Mouse (Mus musculus) spleen, postnatal 36 days (tissue): ENCODE measurements around the gene Rora.

ENCODE experiments used
- DNase-seq, 2 experiments: peaks; one replicate each; pipeline ENCODE4 v3.0.0; 2022; ENCODE audit warnings: low spot score in 2 of 2, mixed read lengths in 1 of 2

Gene Rora

DNA sequence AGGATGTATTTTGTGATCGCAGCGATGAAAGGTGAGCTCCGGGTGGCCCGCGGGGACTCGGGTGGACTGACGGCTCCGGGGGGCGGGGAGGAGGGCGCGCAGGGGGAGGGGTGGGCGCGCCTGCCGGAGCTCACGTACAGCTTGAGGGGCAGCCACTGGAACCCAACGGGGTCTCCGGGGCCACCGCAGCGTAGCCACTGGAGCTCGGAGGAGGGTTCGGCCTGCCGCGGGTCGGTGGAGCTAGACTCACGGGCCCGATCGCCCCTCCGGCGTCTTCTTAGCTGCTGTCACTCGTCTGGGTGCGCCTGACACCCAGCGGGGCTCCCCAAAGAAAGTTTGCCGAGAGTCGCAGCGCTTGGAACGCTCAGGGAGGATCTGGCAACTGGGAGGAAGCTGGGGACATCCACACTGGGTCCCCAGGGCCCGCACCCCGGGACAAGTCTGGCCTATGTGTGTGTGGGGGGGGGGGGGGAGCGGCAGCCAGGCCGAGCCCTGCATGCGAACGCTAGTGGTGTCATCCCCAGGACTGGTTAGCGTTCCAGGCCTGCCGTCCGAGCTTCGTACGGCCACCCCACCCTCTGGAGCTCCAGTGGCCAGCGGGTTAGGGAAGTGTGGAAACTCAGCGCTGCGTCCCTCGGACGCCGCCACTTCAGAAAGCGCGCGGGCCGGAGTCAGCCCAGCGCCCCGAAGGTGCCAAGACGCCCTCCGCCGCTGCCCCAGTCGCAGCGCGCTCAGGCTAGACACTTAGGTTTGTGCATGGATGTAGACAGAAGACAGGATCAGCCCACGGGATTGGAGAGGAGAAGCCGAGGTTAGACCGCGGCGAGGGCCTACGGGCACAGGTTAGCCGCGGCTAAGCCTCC, 636.7 kb downstream of the Rora start:
- DNase-seq = no peak

DNA sequence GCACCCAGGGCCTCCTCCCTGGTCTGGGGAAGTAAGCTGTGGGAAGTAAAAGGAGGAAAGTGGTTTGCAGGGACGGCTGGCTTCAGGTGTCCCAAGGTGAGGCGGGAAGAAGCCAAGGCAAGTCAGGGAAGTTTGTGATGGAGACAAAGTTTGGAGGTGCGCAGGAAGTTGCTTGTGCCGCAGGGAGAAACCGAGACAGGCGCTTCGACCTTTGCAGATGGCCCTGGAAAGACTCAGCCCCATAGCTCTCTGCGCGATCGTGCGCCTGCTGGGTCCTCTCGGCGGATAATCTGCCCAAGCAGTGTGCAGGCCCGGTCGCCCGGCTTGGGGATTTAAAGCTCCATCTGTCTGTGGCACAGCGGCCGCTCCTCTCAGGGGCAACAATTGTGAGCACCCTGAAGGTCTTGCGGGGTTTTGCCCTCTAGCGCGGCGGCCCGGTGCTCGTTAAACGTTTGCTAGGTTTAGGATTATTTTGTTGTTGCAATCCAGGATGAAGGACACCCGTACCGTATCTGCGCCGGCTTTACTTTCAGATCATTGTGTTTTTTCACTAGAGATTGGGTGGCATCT, 637.4 kb downstream of the Rora start:
- no peak for DNase-seq

DNA sequence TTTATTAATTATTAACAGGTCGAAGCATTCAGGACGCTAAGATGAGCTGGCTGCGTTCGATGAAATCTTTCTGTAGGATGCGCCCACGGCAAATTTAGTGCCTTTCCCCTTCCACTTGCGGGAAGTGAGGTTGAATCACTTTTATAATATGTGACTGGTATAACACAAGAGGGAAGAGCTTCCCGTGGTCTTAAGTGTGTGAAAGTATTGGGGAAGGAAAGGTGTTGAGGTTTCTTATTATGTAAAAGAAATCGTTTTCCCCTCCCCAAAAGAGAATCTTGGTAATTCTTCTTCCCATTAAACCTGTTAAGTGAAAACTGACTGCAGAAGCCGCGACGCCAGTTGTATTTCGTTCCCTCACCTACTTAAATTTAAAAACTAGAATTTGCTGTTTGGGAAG, 637.9 kb downstream of the Rora start:
- no peak for DNase-seq

DNA sequence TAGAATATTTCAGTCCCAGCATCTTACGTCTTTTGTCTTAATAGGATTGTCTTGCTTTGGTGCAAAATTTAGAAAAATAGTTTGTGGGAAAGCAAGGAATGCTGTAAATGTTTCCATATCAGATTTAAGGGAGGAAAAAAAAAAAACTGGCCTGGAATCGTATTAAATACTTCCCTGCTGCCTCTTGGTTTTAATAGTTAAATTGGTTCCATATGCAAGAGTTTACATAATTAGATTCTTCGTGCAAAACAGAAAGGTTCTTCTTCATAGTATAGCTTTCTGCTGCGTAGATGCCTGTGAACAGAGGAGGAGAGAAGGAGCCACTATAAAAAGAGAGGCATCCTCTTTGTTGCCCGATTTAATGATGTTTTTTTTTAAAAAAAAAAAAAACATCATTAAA, 638.8 kb downstream of the Rora start:
- no peak for DNase-seq

DNA sequence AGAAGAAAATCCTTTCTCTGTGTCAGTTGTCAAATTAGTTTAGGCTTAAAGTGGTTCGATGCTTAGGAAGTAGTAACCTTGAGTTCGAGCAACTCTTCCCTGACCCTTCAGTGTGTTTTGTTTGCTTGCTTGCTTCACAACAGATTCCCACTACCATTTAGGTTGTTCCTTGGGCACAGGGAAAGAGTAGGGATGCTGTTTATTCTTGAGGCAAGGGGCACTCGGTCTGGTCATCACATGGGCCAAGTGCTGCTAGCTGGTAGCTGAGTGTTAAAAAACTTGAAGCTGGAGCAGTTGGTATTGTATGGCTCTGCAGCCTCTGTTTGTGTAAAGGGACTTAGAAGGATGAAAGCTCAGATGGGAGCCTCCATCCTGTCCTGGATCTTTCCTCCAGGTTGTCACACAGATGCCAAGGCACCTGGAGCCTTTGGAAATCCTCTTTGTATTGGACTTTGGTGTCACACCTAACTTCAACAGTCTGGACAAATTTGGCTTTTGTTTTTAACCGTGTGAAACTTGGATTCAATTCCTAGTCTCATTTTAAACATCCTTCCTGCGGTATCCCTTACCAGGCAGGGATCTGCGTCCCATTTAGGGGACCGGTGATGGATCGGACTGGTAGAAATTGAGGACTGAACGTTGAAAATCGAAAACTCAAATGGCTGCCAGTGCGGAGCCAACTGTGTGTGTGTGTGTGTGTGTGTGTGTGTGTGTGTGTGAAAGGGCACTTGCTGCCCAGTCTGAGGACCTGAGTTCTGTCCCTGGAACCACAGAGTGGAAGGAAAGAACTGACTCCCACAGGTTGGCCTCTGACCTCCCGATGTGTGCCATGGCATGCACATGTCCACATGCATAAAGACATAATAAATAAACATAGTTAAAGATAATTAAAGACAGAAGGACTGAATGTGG, 639.4 kb downstream of the Rora start:
- no peak for DNase-seq

DNA sequence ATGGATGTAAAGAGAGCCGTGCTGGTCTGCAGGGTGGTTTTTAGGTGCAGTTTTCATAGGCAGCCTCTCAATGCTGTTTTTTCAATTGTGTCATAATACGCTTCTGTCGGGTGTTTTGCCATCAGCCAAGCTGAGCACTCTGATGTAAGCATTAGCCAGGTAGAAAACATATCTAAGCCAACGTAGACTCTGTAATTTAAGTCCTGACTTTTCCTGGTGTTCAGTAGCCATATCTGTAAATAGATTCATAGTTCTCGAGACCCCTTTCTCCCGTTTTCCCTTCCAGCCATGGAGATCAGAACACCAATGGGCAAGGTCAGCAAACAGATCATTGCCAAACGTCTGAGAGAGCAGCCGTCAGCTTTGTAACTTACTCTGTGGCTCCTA, 640.1 kb downstream of the Rora start:
- no peak for DNase-seq

DNA sequence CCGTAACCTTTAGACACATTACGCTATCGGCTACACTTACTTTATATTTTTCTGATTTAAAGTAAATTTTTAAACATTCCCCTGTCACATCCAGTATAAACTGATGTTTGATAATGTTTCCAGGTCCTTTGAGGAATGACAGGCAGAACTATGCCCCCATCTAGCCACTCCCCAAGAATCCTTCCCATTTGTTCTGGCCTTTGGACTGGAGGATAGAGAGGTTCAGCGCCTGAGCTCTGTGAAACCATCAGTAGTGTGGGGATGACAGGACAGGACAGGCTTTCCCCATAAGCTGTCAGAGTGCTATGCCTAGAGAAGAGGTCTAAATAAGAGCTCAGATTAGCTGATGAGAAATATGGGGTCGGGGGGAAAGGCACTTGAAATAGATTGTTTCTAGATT, 640.8 kb downstream of the Rora start:
- DNase-seq = no peak

DNA sequence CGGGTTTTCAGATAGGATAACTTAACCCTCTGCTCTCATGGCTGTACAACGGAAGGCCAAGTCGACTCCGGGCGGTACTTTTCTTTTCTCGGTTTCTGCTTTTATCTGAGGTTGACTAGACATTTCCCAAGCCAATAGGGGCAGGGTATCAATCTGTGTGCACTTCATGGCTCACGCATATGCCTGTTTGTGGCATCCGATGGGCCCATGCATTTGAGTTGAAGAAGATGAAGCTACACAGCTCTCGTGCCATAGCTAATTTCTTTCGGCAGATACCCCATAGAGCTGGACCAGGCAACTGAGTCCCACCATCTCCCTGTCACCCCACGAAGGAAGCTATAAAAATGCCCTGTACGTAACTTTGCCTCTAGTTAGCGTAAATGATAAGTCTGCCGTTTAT, 641.3 kb downstream of the Rora start:
- no peak for DNase-seq

DNA sequence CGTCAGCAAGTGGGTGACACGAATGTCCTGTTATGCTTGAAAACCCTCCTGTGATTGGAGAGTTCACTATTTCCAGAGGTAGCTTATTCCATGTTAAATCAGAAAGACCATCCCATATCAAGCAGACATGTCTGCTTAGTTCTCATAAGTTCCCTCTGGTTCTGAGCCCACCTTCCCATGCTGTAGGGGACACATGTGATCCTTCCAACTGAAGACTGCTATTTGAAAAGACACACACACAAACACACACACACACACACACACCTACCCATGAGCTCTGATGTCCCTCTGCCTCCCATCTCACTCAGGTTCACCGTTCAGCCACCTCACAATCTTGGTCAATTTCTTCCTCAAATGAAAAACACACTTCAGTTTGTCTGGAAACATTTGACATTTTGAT, 642.2 kb downstream of the Rora start:
- no peak for DNase-seq

DNA sequence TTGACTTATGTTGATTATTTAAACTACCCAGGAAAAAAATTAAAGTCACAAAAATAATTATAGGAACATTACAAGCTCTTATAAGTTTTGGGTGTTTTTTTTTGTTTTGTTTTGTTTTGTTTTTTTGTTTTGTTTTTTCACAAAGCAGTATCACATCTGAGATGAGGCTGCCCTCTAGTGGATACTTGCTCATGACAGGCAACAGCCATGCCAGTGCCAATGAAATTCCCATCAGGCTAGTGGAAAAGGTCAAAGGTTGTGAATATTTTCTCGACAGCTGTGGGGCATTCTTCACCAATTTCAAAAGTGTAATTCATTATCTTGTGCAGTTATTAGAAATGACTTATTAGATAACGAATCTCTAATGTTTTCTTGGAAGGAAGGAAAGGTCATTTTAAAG, 642.8 kb downstream of the Rora start:
- DNase-seq = no peak

DNA sequence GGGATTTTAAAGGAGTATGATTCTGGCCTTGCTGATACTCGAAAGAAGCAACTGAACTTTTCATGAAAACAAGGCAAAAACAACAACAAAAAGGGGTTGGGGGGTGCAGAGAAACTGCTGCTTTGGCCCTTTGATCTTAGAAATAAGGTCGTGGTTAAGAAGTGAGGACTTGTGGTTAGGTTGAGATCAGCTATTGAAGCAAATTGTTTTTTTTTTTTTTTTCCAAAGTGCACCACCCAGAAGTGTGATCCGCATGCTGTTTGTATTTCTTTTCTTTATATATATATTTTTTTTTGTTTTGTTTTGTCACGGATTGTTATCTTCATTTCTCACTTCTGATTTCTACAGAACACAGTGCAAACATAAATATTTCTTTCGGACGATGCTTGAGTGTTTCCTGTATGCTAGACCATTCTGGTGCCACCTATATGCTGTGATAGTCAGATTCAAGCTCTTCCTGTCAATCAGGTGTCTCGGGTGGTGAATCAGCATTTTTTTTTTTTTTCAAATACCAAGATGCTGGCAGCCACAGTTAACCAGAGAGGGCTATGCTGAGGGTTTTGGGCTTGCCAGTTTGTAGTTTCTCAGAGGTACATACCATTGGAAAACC, 644.3 kb downstream of the Rora start:
- no peak for DNase-seq

DNA sequence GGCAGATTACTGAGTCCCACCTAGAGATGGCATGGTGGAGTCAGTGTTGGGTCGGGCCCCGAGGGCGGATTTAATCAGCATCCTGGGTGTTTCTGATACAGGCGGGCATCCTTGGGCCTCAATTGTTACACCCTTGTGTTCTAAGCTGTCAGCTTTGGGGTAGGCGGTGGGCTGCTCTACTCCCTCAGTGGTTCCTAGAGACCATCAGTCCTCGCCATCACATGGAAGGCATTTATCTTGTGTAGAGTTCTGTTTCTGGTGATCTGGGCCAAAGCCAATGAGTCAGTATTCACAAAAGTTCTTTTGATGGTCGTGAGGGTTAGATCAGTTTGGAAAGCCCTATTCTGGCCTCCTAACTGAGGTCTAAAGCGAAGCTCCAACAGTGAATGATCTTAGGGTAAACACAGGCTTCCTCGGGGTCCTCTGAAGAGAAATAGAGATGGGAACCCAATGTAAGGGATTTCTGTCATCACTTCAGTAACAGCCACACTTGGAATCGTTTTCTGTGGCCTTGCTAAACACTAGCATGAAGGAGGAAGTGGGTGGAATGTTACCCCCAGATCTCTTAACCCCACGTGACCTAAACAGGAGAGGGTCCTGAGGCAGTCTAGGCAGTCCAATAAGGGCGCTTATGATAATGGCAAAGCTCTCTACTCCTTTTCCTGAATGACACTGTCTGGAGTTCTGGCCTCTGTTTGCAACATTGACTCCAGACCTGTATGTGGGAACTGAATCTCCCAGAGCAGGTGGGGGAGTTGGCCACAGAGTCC, 645.2 kb downstream of the Rora start:
- DNase-seq = no peak

DNA sequence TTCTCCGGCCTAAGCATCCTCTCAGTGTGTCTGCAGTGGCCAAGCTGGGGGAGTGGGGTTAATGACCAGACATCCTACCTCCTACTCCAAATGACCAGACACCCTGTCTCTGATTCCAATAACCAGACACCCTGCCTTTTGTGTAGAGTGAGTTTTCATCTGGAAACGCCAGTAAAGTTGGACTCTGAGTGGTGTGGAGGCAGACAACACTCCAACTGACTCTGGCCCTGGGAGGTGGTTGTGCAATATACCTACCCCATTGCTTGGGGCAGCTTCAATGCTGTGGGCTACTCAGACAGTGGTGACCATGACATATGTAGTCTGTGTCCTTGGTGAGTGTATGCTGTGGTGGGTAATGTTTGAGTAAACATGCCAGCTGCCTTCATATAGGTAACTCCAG, 645.9 kb downstream of the Rora start:
- no peak for DNase-seq

DNA sequence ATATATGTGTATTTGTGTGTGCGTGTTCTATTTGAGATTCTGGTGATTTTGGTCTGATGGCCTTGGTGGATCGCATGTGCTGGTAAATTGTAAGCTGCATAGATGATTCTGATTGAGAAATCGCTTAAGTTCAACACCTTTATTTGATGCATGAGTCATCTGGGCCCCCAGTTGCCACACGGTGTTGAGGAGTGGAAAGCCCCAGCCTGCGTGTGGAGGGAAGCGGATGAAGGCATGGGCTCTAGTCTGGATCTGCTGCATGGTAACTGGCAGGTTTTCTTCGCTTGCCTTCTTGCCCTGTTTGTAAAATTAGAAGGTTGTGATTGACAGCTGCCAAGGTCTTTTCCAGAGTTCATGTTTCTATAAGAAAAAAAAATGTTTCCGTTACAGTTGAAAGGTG, 646.7 kb downstream of the Rora start:
- no peak for DNase-seq

DNA sequence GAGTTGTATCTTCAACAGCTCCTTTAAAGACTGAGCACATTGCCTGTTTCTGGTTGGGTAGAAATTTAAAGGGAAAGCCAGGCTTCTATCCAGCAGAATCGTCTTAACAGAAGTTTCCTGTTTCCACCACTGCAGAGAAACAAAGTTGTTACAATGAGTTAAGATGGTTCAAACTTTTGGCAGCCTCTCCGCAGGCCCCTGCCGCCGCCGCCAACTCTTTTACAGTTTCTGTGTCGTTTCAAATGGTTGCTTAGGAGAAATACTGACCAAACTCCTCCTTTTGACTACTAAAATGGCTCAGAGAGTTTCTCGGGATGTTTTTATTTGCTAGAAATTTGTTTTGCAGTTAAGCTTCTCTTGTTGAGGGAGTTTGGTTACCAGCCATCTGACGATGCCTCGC, 647.9 kb downstream of the Rora start:
- DNase-seq = no peak

DNA sequence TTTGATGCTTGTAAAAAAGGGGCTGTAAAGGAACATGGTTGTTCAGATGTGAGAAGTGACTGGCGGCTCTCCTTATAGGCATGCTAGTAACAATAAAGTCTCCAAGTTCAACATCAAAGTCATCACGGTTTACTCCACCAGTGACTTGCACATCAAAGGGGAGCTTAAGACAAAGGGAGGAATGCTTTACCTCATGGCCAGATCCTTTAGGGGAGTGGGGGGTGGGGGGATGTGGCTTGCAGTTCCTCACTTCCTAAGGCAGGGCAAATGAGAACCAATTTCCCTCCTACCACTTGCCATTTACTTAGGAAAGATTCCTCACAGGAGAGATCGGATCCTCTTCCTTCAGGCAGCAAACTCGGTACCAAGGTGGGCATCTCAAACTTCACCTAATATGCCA, 648.4 kb downstream of the Rora start:
- no peak for DNase-seq

DNA sequence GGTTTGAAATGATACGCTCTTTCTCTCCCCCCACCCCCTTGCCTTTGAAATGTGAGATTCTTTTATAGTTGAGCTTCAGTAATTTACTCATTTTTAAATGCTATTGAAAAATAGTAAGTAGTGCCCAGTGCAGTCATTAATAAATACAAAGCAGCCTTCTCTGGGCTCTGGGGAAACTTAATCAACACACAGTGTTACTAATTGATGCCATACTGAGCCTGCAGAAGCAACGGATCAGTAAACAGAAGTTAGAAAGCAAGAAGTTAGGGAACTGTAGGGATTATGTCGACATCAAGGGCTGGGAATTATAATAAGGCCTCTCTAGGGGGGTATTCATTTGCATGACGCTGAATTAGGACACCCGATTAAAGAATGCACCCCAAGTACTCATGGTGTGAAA, 649.3 kb downstream of the Rora start:
- no peak for DNase-seq

DNA sequence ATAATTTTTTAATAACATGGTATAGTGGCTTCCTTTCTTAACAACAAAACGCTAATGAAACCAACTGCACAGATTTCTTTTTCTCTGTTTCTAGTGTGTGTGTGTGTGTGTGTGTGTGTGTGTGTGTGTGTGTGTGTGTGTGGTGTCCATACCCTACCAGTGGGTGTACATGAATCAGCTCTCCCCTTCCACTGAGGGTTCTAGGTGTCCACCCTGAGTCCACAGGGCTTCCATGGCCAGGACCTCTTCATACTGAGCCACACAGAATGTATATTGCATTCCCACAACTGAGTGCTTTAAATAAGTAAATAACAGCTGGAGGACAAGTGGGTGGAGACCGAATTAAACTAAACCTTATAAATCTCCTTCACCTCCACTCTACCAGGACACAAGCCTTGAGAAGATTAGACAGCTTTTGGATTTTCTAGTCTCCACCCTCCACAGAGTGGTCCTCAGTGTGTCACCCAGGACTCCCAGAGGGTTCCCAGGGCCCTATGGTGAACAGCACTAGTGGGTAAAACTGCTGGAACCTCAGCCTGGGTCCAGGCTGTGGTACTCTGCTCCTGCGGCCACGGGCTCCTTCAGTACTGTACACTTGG, 649.9 kb downstream of the Rora start:
- DNase-seq = no peak

DNA sequence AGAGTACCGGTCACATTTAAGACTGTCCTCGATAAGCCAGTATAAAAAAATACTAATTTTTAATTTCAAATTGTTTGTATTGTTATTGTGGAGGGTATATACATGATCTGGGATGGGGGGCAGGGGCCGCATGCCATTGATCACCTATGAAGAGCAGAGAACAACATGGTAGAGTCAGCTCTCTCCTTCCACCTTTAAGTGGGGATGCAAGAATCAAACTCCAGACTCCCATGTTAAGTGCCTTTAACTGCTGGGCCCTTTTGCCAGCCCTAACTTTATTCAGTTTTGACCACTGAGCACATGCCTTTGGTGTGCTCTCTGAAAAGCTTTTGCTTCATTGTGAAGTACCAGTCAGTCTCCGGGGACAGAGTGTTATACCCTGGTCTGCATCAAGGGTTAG, 650.4 kb downstream of the Rora start:
- no peak for DNase-seq

DNA sequence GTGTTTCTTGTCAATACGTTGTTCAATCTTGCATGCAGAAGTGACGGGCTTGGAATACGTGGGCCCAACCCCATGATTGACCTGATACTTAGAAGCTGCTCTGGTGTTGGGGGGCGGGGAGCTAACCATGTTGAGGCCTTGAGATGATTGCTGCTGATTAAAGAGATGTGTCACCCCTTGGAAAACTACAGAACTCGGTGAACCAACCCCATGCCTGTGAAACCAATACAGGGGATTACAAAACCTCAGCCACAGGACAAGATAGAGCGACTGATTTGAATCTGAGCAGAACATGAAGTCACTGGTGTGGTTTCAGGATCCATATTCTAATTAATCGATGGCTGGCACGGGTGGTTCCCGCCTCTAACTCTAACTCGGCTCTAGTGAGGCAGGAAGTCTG, 650.9 kb downstream of the Rora start:
- no peak for DNase-seq

DNA sequence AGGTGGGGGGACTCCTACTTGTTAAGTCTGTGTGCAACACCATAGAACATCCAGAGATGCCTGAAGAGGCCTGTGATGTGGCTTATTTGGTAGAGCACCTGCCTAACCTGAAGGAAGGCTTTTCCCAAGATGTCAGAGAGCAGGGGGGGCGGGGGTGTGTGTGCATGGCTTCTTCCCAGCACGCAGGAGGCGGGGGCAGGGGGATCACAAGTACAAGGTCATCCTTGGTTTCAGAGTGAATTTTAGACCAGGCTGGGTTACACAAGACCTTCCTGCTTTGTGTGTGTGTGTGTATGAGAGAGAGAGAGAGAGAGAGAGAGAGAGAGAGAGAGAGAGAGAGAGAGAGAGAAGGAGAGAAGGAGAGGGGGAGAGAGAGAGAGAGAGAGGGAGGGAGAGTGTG, 651.4 kb downstream of the Rora start:
- DNase-seq = no peak
